Mouse (Mus musculus): Measurements from ENCODE around the gene Arfip2. TPM values are rescaled to one million over a fixed set of nuclear protein-coding genes. Genes with fewer than 3 reads are reported as not detected.

The Arfip2 gene
- polyA plus RNA-seq, 1 experiment from 2014 or later, result 53.0 TPM

DNA sequence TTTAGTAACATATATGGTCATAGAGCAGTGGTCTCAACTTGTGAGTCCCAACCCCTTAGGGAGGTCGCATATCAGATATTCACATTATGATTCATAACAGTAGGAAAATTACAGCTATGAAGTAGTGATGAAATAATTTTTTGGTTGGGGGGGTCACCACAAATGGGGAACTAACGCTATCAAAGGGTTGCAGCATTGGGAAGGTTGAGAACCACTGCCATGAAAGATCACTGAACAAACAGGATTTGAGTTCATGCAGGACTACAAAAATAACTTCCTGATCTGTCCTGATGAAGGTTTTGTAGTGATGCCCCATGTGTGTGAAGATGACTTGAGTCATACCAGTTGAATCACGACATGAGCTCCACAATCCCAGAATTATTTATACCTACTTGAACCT, 31.7 kb downstream of the Arfip2 start:
- TF ChIP-seq CTCF (IDR thresholded peaks at IDR 0.05; ENCODE audit: low read depth) (no peak), EP300 (optimal IDR thresholded peaks at IDR 0.05) (no peak)
- no peaks in the 10 kb centered on the region for H3K27me3 ChIP-seq (ENCODE audit: control insufficient read depth, insufficient read depth, low read length)
- no peaks in the 10 kb centered on the region for H3K4me1 ChIP-seq (replicated peaks; ENCODE audit: control insufficient read depth, insufficient read depth)
- ATAC-seq (ENCODE audit: low FRiP score, low TSS enrichment) (no peak), DNase-seq (ENCODE audit: low spot score) (no peak)
- H3K27ac ChIP-seq (replicated peaks), result no peak overlapping the region
- H3K9ac ChIP-seq (ENCODE audit: low read length), result no peak overlapping the region
- H3K36me3 ChIP-seq (ENCODE audit: control insufficient read depth, insufficient read depth, low read length), result peaks cover 20% of the 10 kb centered on the region
- no peak overlapping the region for H3K4me3 ChIP-seq (ENCODE audit: low read depth, low read length)
- H3K9me3 ChIP-seq (ENCODE audit: control insufficient read depth, low read length), result no peaks in the 10 kb centered on the region
- WGBS, result 78% methylated on average over 3 of the region's 3 CpGs
- no peak overlapping the region for H3K4me2 ChIP-seq (replicated peaks; ENCODE audit: low read depth)

DNA sequence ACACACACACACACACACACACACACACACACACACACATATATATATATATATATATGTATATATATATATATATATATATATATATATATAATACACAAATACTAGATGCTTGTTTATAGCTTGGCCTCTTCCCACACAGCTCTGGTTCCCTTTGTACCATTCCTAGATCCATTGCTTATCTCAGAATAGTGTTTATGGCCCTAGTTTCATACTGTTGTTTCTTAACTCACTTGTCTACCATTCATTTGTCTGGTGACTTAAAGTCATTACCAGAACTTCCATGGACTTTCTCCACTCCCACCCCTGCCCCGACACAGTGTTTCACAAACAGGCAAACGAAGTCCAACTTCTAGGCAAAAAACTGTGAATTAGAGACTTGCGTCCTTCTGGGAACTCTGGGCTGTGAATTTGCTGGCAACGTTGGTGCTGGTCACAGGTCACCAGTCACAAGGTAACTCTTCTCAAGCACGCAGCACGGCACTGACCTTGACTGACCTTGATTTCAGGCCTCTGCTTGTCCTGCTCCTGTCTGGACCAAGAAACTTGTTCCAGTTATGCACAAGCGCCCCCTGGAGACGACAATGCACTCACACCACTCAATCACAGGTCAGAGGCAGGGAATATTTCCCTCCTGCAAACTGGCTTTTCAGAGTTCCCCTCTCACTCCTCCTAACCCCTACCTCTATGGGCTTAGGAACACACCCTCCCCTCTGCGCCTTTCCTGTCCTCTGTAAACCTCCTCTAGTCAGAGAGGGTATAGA, 37.2 kb downstream of the Arfip2 start:
- no peaks in the 10 kb centered on the region for H3K27me3 ChIP-seq (ENCODE audit: control insufficient read depth, insufficient read depth, low read length)
- no peak overlapping the region for H3K27ac ChIP-seq (replicated peaks)
- 33% methylated on average over 9 of the region's 9 CpGs for WGBS
- no peaks in the 10 kb centered on the region for H3K9me3 ChIP-seq (ENCODE audit: control insufficient read depth, low read length)
- peak; percentile 68 for DNase-seq (ENCODE audit: low spot score)
- peak; percentile 77 for ATAC-seq (ENCODE audit: low FRiP score, low TSS enrichment)
- no peak overlapping the region for H3K4me3 ChIP-seq (ENCODE audit: low read depth, low read length)
- no peak overlapping the region for H3K4me2 ChIP-seq (replicated peaks; ENCODE audit: low read depth)
- H3K36me3 ChIP-seq (ENCODE audit: control insufficient read depth, insufficient read depth, low read length), result no peaks in the 10 kb centered on the region
- H3K9ac ChIP-seq (ENCODE audit: low read length), result no peak overlapping the region
- TF ChIP-seq CTCF (IDR thresholded peaks at IDR 0.05; ENCODE audit: low read depth), result peak; percentile 86
- TF ChIP-seq EP300 (optimal IDR thresholded peaks at IDR 0.05), result no peak
- no peaks in the 10 kb centered on the region for H3K4me1 ChIP-seq (replicated peaks; ENCODE audit: control insufficient read depth, insufficient read depth)

GRCm38 (mm10) chr7:105590097-105590496, 50.1 kb downstream of the Arfip2 start:
- TF ChIP-seq CTCF (IDR thresholded peaks at IDR 0.05; ENCODE audit: low read depth), result no peak
- TF ChIP-seq EP300 (optimal IDR thresholded peaks at IDR 0.05), result no peak
- no peaks in the 10 kb centered on the region for H3K36me3 ChIP-seq (ENCODE audit: control insufficient read depth, insufficient read depth, low read length)
- no peak overlapping the region for H3K4me2 ChIP-seq (replicated peaks; ENCODE audit: low read depth)
- ATAC-seq (ENCODE audit: low FRiP score, low TSS enrichment), result no peak
- WGBS, result 34% methylated on average over 7 of the region's 7 CpGs
- H3K9ac ChIP-seq (ENCODE audit: low read length), result no peak overlapping the region
- no peaks in the 10 kb centered on the region for H3K9me3 ChIP-seq (ENCODE audit: control insufficient read depth, low read length)
- DNase-seq (ENCODE audit: low spot score), result no peak
- H3K4me3 ChIP-seq (ENCODE audit: low read depth, low read length), result no peak overlapping the region
- H3K27me3 ChIP-seq (ENCODE audit: control insufficient read depth, insufficient read depth, low read length), result no peaks in the 10 kb centered on the region
- H3K4me1 ChIP-seq (replicated peaks; ENCODE audit: control insufficient read depth, insufficient read depth), result no peaks in the 10 kb centered on the region
- H3K27ac ChIP-seq (replicated peaks), result no peak overlapping the region

DNA sequence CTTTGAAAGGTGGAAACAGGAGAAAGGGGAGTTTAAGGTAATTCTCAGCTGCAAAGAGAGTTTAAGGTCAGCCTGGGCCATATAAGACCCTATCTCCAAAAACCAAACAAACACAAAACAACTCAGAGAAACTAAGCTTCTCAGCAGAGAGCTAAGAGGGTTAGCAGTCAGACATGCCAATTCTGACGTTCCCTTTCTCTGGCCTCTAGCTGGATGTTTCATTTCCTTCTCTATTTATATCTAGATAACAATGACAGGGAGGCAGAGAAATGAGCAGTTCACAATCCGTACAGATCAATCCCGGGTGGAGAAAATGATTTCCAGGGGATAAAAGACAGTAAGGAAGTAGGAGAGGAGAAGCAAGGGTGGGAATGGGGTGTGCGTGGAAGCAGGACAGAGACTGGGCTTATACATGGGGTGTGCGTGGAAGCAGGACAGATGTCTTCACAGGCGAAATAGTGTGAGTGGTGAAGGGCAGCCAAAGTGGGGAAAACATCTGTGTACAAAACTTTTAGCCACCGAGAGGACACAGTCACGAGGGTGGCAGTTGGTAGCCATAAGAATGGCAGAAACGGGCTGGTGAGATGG, 51.8 kb downstream of the Arfip2 start:
- DNase-seq (ENCODE audit: low spot score) (no peak), ATAC-seq (ENCODE audit: low FRiP score, low TSS enrichment) (no peak)
- Histone ChIP-seq H3K9ac (ENCODE audit: low read length) (no peak overlapping the region), H3K36me3 (ENCODE audit: control insufficient read depth, insufficient read depth, low read length) (no peaks in the 10 kb centered on the region), H3K27ac (replicated peaks) (no peak overlapping the region), H3K4me1 (replicated peaks; ENCODE audit: control insufficient read depth, insufficient read depth) (no peaks in the 10 kb centered on the region), H3K4me3 (ENCODE audit: low read depth, low read length) (no peak overlapping the region), H3K27me3 (ENCODE audit: control insufficient read depth, insufficient read depth, low read length) (no peaks in the 10 kb centered on the region), H3K9me3 (ENCODE audit: control insufficient read depth, low read length) (no peaks in the 10 kb centered on the region), H3K4me2 (replicated peaks; ENCODE audit: low read depth) (no peak overlapping the region)
- no peak for TF ChIP-seq CTCF (IDR thresholded peaks at IDR 0.05; ENCODE audit: low read depth)
- TF ChIP-seq EP300 (optimal IDR thresholded peaks at IDR 0.05), result no peak
- WGBS, result 49% methylated on average over 9 of the region's 9 CpGs

Other genes starting within 250 kb of the Arfip2 start
- gene Fam160a2, start 240.4 kb downstream of the Arfip2 start, polyA plus RNA-seq (2015; fragmentation: Nextera tagmentation; extraction: Ambion mirVana), result 18.5 and 20.6 TPM in 2 replicates
- not detected in 2 replicates for gene Cnga4, start 235.8 kb downstream of the Arfip2 start, polyA plus RNA-seq (2015; fragmentation: Nextera tagmentation; extraction: Ambion mirVana)
- 3.3 and 3.6 TPM in 2 replicates for gene Cckbr, start 214.7 kb downstream of the Arfip2 start, polyA plus RNA-seq (2015; fragmentation: Nextera tagmentation; extraction: Ambion mirVana)
- gene Cavin3, start 158.1 kb downstream of the Arfip2 start, polyA plus RNA-seq (2015; fragmentation: Nextera tagmentation; extraction: Ambion mirVana), result 163 and 184 TPM in 2 replicates
- gene Smpd1, start 86.1 kb downstream of the Arfip2 start, polyA plus RNA-seq (2015; fragmentation: Nextera tagmentation; extraction: Ambion mirVana), result 79.7 and 91.0 TPM in 2 replicates
- gene Apbb1, start 58.8 kb downstream of the Arfip2 start, polyA plus RNA-seq (2015; fragmentation: Nextera tagmentation; extraction: Ambion mirVana), result 16.6 and 18.5 TPM in 2 replicates
- 2.7 and 5.4 TPM in 2 replicates for gene Hpx, start 40.3 kb downstream of the Arfip2 start, polyA plus RNA-seq (2015; fragmentation: Nextera tagmentation; extraction: Ambion mirVana)
- 14.5 TPM in 2 replicates for gene Trim3, start 6.8 kb downstream of the Arfip2 start, polyA plus RNA-seq (2015; fragmentation: Nextera tagmentation; extraction: Ambion mirVana)
- 184 and 204 TPM in 2 replicates for gene Timm10b, start 360 bp downstream of the Arfip2 start, polyA plus RNA-seq (2015; fragmentation: Nextera tagmentation; extraction: Ambion mirVana)
- gene Gm45799, start 136 bp upstream of the Arfip2 start, polyA plus RNA-seq (2015; fragmentation: Nextera tagmentation; extraction: Ambion mirVana), result 42.7 and 45.1 TPM in 2 replicates
- 0.07 and 0.19 TPM in 2 replicates for gene Dnhd1, start 10.4 kb upstream of the Arfip2 start, polyA plus RNA-seq (2015; fragmentation: Nextera tagmentation; extraction: Ambion mirVana)
- 265 and 289 TPM in 2 replicates for gene Ilk, start 96.2 kb upstream of the Arfip2 start, polyA plus RNA-seq (2015; fragmentation: Nextera tagmentation; extraction: Ambion mirVana)
- 16.6 and 21.3 TPM in 2 replicates for gene Rrp8, start 97.0 kb upstream of the Arfip2 start, polyA plus RNA-seq (2015; fragmentation: Nextera tagmentation; extraction: Ambion mirVana)
- 109 and 118 TPM in 2 replicates for gene Taf10, start 103.9 kb upstream of the Arfip2 start, polyA plus RNA-seq (2015; fragmentation: Nextera tagmentation; extraction: Ambion mirVana)
- gene Tpp1, start 111.8 kb upstream of the Arfip2 start, polyA plus RNA-seq (2015; fragmentation: Nextera tagmentation; extraction: Ambion mirVana), result 46.1 and 52.6 TPM in 2 replicates
- 2.5 and 2.8 TPM in 2 replicates for gene Dchs1, start 147.2 kb upstream of the Arfip2 start, polyA plus RNA-seq (2015; fragmentation: Nextera tagmentation; extraction: Ambion mirVana)
- 320 and 359 TPM in 2 replicates for gene Mrpl17, start 170.7 kb upstream of the Arfip2 start, polyA plus RNA-seq (2015; fragmentation: Nextera tagmentation; extraction: Ambion mirVana)